Mouse (Mus musculus) kidney, postnatal 0 days (tissue): ENCODE measurements around the gene Ddx4. TPM values are rescaled to one million over a fixed set of nuclear protein-coding genes. Genes with fewer than 3 reads are reported as not detected.
A peak's percentile ranks its signal among the peaks of the same experiment; 100 is the strongest.

Experiments used
- ATAC-seq: fragments of 200-750 bp; cut with Nextera tagmentation; replicated peaks from 2 replicates; pipeline ENCODE4 v1.8.0; 2017; ENCODE audit warnings: low read depth, moderate number of reproducible peaks, moderate TSS enrichment, moderate library complexity; ENCODE audit not compliant: low FRiP score
- DNase-seq: peaks from one replicate; pipeline ENCODE4 v3.0.0-alpha.2; 2016; ENCODE audit warnings: low spot score
- H3K27ac ChIP-seq: fragments of 300-500 bp; sonication (generic); 2 replicates; pipeline ENCODE4 v1.5.1; 2014; ENCODE audit warnings: mild to moderate bottlenecking
- H3K27me3 ChIP-seq: fragments of 300-500 bp; sonication (generic); 2 replicates; pipeline ENCODE4 v1.6.1; 2014; ENCODE audit warnings: low read length, mixed read lengths; ENCODE audit not compliant: insufficient read depth
- H3K36me3 ChIP-seq: fragments of 300-500 bp; sonication (generic); 2 replicates; pipeline ENCODE4 v1.6.1; 2014; ENCODE audit warnings: low read length, mixed read lengths; ENCODE audit not compliant: insufficient read depth
- H3K4me1 ChIP-seq: fragments of 300-500 bp; sonication (generic); replicated peaks from 2 replicates; pipeline ENCODE4 v1.6.1; 2014; ENCODE audit warnings: antibody characterized with exemption, low read length, mixed read lengths; ENCODE audit not compliant: insufficient read depth
- H3K4me2 ChIP-seq: fragments of 300-500 bp; sonication (generic); 2 replicates; pipeline ENCODE4 v1.6.1; 2014; ENCODE audit warnings: mild to moderate bottlenecking, low read length, moderate library complexity, mixed read lengths
- H3K4me3 ChIP-seq: fragments of 300-500 bp; sonication (generic); replicated peaks from 2 replicates; pipeline ENCODE4 v1.5.1; 2014; ENCODE audit warnings: low read depth, low read length
- H3K9ac ChIP-seq: fragments of 300-500 bp; sonication (generic); 2 replicates; pipeline ENCODE4 v1.6.1; 2014; ENCODE audit warnings: low read depth, low read length
- H3K9me3 ChIP-seq: fragments of 300-500 bp; sonication (generic); replicated peaks from 2 replicates; pipeline ENCODE4 v1.6.1; 2016; ENCODE audit warnings: low read length, inconsistent platforms, mixed read lengths
- CTCF ChIP-seq: IDR thresholded peaks from 2 replicates; pipeline ENCODE4 v1.5.1; 2016; ENCODE audit warnings: antibody characterized with exemption, low read depth, mild to moderate bottlenecking, moderate library complexity
- WGBS: fragments of 180-500 bp; shearing (Covaris S2); extraction: QIAGEN DNeasy Blood & Tissue Kit; methylation state at CpG from one replicate; pipeline ENCODE4 v1.1.7; 2014; 5-methylcytosine and 5-hydroxymethylcytosine counted together
- polyA plus RNA-seq: library from polyadenylated mRNA; unstranded; fragments of >200 nt; fragmentation: Nextera tagmentation; extraction: Ambion mirVana; gene quantifications from 2 replicates; pipeline ENCODE4 v1.2.1, GENCODE M21; 2015

The Ddx4 gene
- polyA plus RNA-seq, 1 experiment from 2014 or later, result 0.47 TPM

GRCm38 (mm10) chr13:112666433-112667024 is 14.3 kb upstream of the Ddx4 start:
- Histone ChIP-seq H3K4me3 (no peak overlapping the region), H3K27ac (no peak overlapping the region), H3K4me2 (no peak overlapping the region), H3K4me1 (no peaks in the 10 kb centered on the region), H3K36me3 (peaks cover 4% of the 10 kb centered on the region; the same call in 1 of the 2 replicates), H3K27me3 (no peaks in the 10 kb centered on the region), H3K9me3 (no peaks in the 10 kb centered on the region), H3K9ac (no peak overlapping the region)
- DNase-seq (no peak), ATAC-seq (no peak)
- TF ChIP-seq CTCF, result no peak
- 89% methylated on average over 10 of the region's 10 CpGs for WGBS

- Histone ChIP-seq H3K4me3 (no peak overlapping the region), H3K4me1 (peaks cover 4% of the 10 kb centered on the region; the same call in 1 of the 2 replicates), H3K4me2 (no peak overlapping the region), H3K27ac (no peak overlapping the region), H3K9me3 (no peaks in the 10 kb centered on the region), H3K27me3 (no peaks in the 10 kb centered on the region), H3K9ac (no peak overlapping the region), H3K36me3 (no peaks in the 10 kb centered on the region)
- DNase-seq (no peak), ATAC-seq (no peak)
- 74% methylated on average over 2 of the region's 2 CpGs for WGBS
- no peak for TF ChIP-seq CTCF
Observed at GRCm38 (mm10) chr13:112661687-112662086, 9.4 kb upstream of the Ddx4 start.

GRCm38 (mm10) chr13:112660574-112661381 is 8.5 kb upstream of the Ddx4 start, which contains the start of gene Slc38a9:
Gene Slc38a9 (plus strand): TSS chr13:112660751.
- Histone ChIP-seq H3K9me3 (no peaks in the 10 kb centered on the region), H3K4me3 (peak within 1 kb of the TSS; percentile 82), H3K4me1 (peaks cover 4% of the 10 kb centered on the region; the same call in 1 of the 2 replicates), H3K27me3 (no peaks in the 10 kb centered on the region), H3K27ac (peak within 1 kb of the TSS; percentile 67), H3K4me2 (peak within 1 kb of the TSS; percentile 97), H3K9ac (peak within 1 kb of the TSS; percentile 80), H3K36me3 (no peaks in the 10 kb centered on the region)
- WGBS, result under 1% methylated on average over 33 of the region's 33 CpGs
- DNase-seq (peak; percentile 98), ATAC-seq (peak; percentile 97)
- no peak for TF ChIP-seq CTCF

- Histone ChIP-seq H3K4me2 (peak overlapping the region; percentile 97), H3K36me3 (no peaks in the 10 kb centered on the region), H3K9ac (no peak overlapping the region), H3K27ac (no peak overlapping the region), H3K27me3 (no peaks in the 10 kb centered on the region), H3K9me3 (no peaks in the 10 kb centered on the region), H3K4me1 (peaks cover 4% of the 10 kb centered on the region; the same call in 1 of the 2 replicates), H3K4me3 (peak overlapping the region; percentile 82)
- DNase-seq, result no peak
- WGBS, result 2% methylated on average over 10 of the region's 10 CpGs
- no peak for TF ChIP-seq CTCF
- 0 out of 2 replicates have a peak, but pooled peaks have one; percentile 44 for ATAC-seq
Observed at GRCm38 (mm10) chr13:112659986-112660573, 7.8 kb upstream of the Ddx4 start.

- Histone ChIP-seq H3K4me3 (no peak overlapping the region), H3K9ac (no peak overlapping the region), H3K4me2 (no peak overlapping the region), H3K27me3 (no peaks in the 10 kb centered on the region), H3K27ac (no peak overlapping the region), H3K9me3 (peaks cover 6% of the 10 kb centered on the region; the same call in 1 of the 2 replicates), H3K4me1 (no peaks in the 10 kb centered on the region), H3K36me3 (no peaks in the 10 kb centered on the region)
- ATAC-seq (no peak), DNase-seq (no peak)
- WGBS, result 83% methylated on average over 3 of the region's 3 CpGs
- no peak for TF ChIP-seq CTCF
Observed at GRCm38 (mm10) chr13:112651183-112651582, 1.1 kb downstream of the Ddx4 start.

- DNase-seq (no peak), ATAC-seq (no peak)
- Histone ChIP-seq H3K9me3 (no peaks in the 10 kb centered on the region), H3K4me2 (no peak overlapping the region), H3K27ac (no peak overlapping the region), H3K36me3 (no peaks in the 10 kb centered on the region), H3K9ac (no peak overlapping the region), H3K4me1 (no peaks in the 10 kb centered on the region), H3K27me3 (no peaks in the 10 kb centered on the region), H3K4me3 (no peak overlapping the region)
- WGBS, result 92% methylated on average over 1 of the region's 1 CpGs
- TF ChIP-seq CTCF, result no peak
Observed at GRCm38 (mm10) chr13:112645529-112646186, 6.6 kb downstream of the Ddx4 start.
